Mouse (Mus musculus): ENCODE results near the gene Rin1.

GRCm38 (mm10) chr19:5085145-5085863, 35.0 kb downstream of the Rin1 start, which contains the start of gene Tmem151a:
- TF ChIP-seq HCFC1 (IDR thresholded peaks at IDR 0.05; ENCODE audit: borderline replicate concordance, insufficient read depth, low read length) (no peak), ZNF384 (IDR thresholded peaks at IDR 0.05; ENCODE audit: low read depth, low read length) (no peak), CHD2 (IDR thresholded peaks at IDR 0.05; ENCODE audit: low read depth, low read length) (no peak), ZC3H11A (IDR thresholded peaks at IDR 0.05; ENCODE audit: borderline replicate concordance, low read depth, low read length) (no peak)

Measured in ES-E14 (cell line).